Comparison of ENCODE assay signal across 8 mouse cellular contexts in genomic region chr7:58399651-58400050, GRCm38 (mm10).
DNase-seq lines count a peak whose midpoint lies in the region; ATAC-seq and TF ChIP-seq lines count a peak whose summit lies in the region.

No protein-coding gene starts in this region.

- H3K4me3 ChIP-seq in heart, embryonic 12.5 days: peak overlapping the region; percentile 70
- peak overlapping the region; percentile 47 for H3K4me3 ChIP-seq in forebrain, postnatal 0 days (ENCODE audit: low read depth, low read length)
- H3K4me3 ChIP-seq in liver, postnatal 0 days (ENCODE audit: low read depth, low read length): peak overlapping the region; percentile 61

- TF ChIP-seq EP300 in liver, postnatal 0 days (IDR thresholded peaks at IDR 0.05; ENCODE audit: low read depth): no peak

- peak overlapping the region; percentile 61 for H3K4me2 ChIP-seq in heart, embryonic 12.5 days
- H3K4me2 ChIP-seq in forebrain, postnatal 0 days (ENCODE audit: low read depth): peak overlapping the region; percentile 51
- peak overlapping the region; percentile 70 for H3K4me2 ChIP-seq in liver, postnatal 0 days (ENCODE audit: low read depth, low read length)

- DNase-seq in heart, postnatal 4 days: no peak
- DNase-seq in CD8-positive naive resting alpha-beta T cell, adult 2 months (ENCODE audit: low read depth in 2 of 2, low spot score in 2 of 2): peak; percentile 16 to 25
- DNase-seq in forebrain, postnatal 0 days: no peak
- DNase-seq in liver, postnatal 0 days: no peak
- DNase-seq in telencephalon, adult 2 months (ENCODE audit: low read depth, low spot score): peak; percentile 39
- DNase-seq in spleen, postnatal 10 days (ENCODE audit: low spot score in 2 of 2): no peak

- ATAC-seq in heart, embryonic 12.5 days (ENCODE audit: insufficient number of reproducible peaks, low FRiP score): no peak
- peak; percentile 26 for ATAC-seq in forebrain, postnatal 0 days
- ATAC-seq in liver, postnatal 0 days: no peak
- ATAC-seq in erythroid progenitor cell, adult 5-6 weeks (replicated peaks; ENCODE audit: low FRiP score, poor library complexity, severe bottlenecking): no peak

- no peak for TF ChIP-seq CTCF in forebrain, postnatal 0 days (IDR thresholded peaks at IDR 0.05; ENCODE audit: low read depth)
- TF ChIP-seq CTCF in liver, postnatal 0 days (IDR thresholded peaks at IDR 0.05; ENCODE audit: low read depth): no peak

- no peaks in the 10 kb centered on the region for H3K9me3 ChIP-seq in heart, embryonic 12.5 days (replicated peaks)
- no peaks in the 10 kb centered on the region for H3K9me3 ChIP-seq in forebrain, postnatal 0 days (ENCODE audit: low read length)
- no peaks in the 10 kb centered on the region for H3K9me3 ChIP-seq in liver, postnatal 0 days (ENCODE audit: low read length)

- no peak overlapping the region for H3K27ac ChIP-seq in heart, embryonic 12.5 days (ENCODE audit: poor library complexity, severe bottlenecking)
- H3K27ac ChIP-seq in forebrain, postnatal 0 days (ENCODE audit: low read depth, low read length): peak overlapping the region; percentile 54
- H3K27ac ChIP-seq in liver, postnatal 0 days (ENCODE audit: low read depth): no peak overlapping the region

- no peaks in the 10 kb centered on the region for H3K36me3 ChIP-seq in heart, embryonic 12.5 days
- H3K36me3 ChIP-seq in forebrain, postnatal 0 days (ENCODE audit: insufficient read depth): no peaks in the 10 kb centered on the region
- no peaks in the 10 kb centered on the region for H3K36me3 ChIP-seq in liver, postnatal 0 days (replicated peaks; ENCODE audit: insufficient read depth, low read length)

- peak overlapping the region; percentile 55 for H3K9ac ChIP-seq in heart, embryonic 12.5 days
- H3K9ac ChIP-seq in forebrain, postnatal 0 days: peak overlapping the region; percentile 45
- H3K9ac ChIP-seq in liver, postnatal 0 days (replicated peaks): no peak overlapping the region

- no peaks in the 10 kb centered on the region for H3K27me3 ChIP-seq in heart, embryonic 12.5 days (replicated peaks)
- H3K27me3 ChIP-seq in forebrain, postnatal 0 days (ENCODE audit: insufficient read depth, low read length): no peaks in the 10 kb centered on the region
- no peaks in the 10 kb centered on the region for H3K27me3 ChIP-seq in liver, postnatal 0 days (ENCODE audit: insufficient read depth, low read length)

- H3K4me1 ChIP-seq in heart, embryonic 12.5 days (replicated peaks): peaks cover 11% of the 10 kb centered on the region; the same call in 1 of the 2 replicates
- peaks cover 8% of the 10 kb centered on the region for H3K4me1 ChIP-seq in forebrain, postnatal 0 days (ENCODE audit: insufficient read depth)
- 0 out of 2 replicates have a peak, but pooled peaks cover 7% of the 10 kb centered on the region for H3K4me1 ChIP-seq in liver, postnatal 0 days (ENCODE audit: insufficient read depth)

- WGBS in heart, embryonic 12.5 days: 57% methylated on average over 5 of the region's 5 CpGs
- WGBS in forebrain, postnatal 0 days: 19% methylated on average over 5 of the region's 5 CpGs
- 26% methylated on average over 5 of the region's 5 CpGs for WGBS in liver, postnatal 0 days (ENCODE audit: insufficient replicate concordance)

Comparison
In these comparisons a context has a peak if more than half of its experiments do, and no peak if none do; other contexts are left out.
1. DNase-seq: peak in CD8-positive naive resting alpha-beta T cell, adult 2 months (2 of 2) and telencephalon, adult 2 months (single experiment); none in heart, postnatal 4 days (single experiment), forebrain, postnatal 0 days (single experiment), liver, postnatal 0 days (single experiment) and spleen, postnatal 10 days (0 of 2).
2. Peak in every context shown above with its lines, with median percentiles within 50 percentile points of each other: H3K4me2 ChIP-seq and H3K4me3 ChIP-seq.